Mouse (Mus musculus) cortical plate, adult 2 months (tissue): ENCODE results near the gene Efna1.

Source experiments
- CTCF ChIP-seq: fragments of 200-500 bp; IDR thresholded peaks from 2 replicates; pipeline ENCODE4 v1.5.1; 2011; ENCODE audit warnings: mild to moderate bottlenecking, control low read depth, low read length; ENCODE audit not compliant: insufficient read depth; ENCODE audit errors: extremely low read depth
- POLR2A ChIP-seq: fragments of 200-500 bp; IDR thresholded peaks from 2 replicates; pipeline ENCODE4 v1.6.1; 2011; ENCODE audit warnings: mild to moderate bottlenecking, low read length, control low read depth; ENCODE audit not compliant: insufficient read depth; ENCODE audit errors: extremely low read depth

DNA sequence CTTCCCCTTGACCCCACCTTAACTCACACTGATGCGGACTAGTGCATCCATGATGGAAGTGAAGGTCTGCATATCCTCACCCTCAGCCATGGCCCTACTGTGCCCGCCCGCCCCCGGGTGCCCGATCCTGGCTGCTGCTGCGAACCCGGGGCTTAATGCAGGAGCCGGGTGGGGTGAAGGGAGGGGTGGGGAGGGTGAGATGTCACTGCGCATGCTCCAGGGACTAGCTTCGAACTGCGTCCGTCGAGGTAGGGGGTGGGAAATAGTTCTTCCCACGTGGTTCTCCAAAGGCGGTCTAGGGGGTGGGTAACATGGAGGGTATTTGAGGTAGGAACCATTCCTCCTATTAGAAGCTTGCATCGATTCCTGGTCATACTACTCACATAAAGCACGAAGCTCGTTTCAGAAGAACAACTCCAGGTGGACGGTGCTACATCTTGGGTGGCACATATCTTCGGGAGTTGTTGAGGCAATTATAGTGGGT lies 35.2 kb downstream of the Efna1 start, which contains the start of gene Krtcap2:
- TF ChIP-seq POLR2A (0 out of 2 replicates have a peak, but pooled peaks have one; percentile 15), CTCF (no peak)
